ENCODE assay signal across 9 mouse cellular contexts in genomic region chr8:120321724-120322123, GRCm38 (mm10).
DNase-seq lines count a peak whose midpoint lies in the region; ATAC-seq and TF ChIP-seq lines count a peak whose summit lies in the region.
"Had no signal": no experiment of that assay in that cellular context is flagged by ENCODE, and none has a peak within 500 bp of the region (broad histone marks: within the 10 kb centered on the region; RNA-seq: fewer than 3 reads in every experiment).

No protein-coding gene starts in this region.

- peak; percentile 81 for TF ChIP-seq CTCF in lung, postnatal 0 days (IDR thresholded peaks at IDR 0.05)
- peak; percentile 45 for TF ChIP-seq CTCF in cortical plate, adult 2 months (IDR thresholded peaks at IDR 0.05; ENCODE audit: extremely low read depth, insufficient read depth, low read length)

- no peak for TF ChIP-seq POLR2A in cortical plate, adult 2 months (IDR thresholded peaks at IDR 0.05; ENCODE audit: extremely low read depth, insufficient read depth, low read length)

- WGBS in lung, postnatal 0 days: 52% methylated on average over 6 of the region's 6 CpGs

- no peak for ATAC-seq in lung, postnatal 0 days
- ATAC-seq: Patski had no signal

- H3K9me3 ChIP-seq in lung, postnatal 0 days (ENCODE audit: low read length): no peaks in the 10 kb centered on the region

- no peak overlapping the region for H3K9ac ChIP-seq in lung, postnatal 0 days (replicated peaks; ENCODE audit: low read depth)

- H3K27ac ChIP-seq in lung, postnatal 0 days (ENCODE audit: low read length): no peak overlapping the region
- no peak overlapping the region for H3K27ac ChIP-seq in cortical plate, adult 2 months (ENCODE audit: insufficient read depth, low read length)

- no peak for TF ChIP-seq EP300 in lung, postnatal 0 days (IDR thresholded peaks at IDR 0.05)

- peak; percentile 74 for DNase-seq in embryo, embryonic 10 days (ENCODE audit: low spot score)
- no peak for DNase-seq in embryo, embryonic 11 days
- DNase-seq in lung, postnatal 0 days (ENCODE audit: low spot score): no peak
- no peak for DNase-seq in lung, postnatal 10 days
- DNase-seq in testis, postnatal 10 days (ENCODE audit: low spot score): peak; percentile 73
- no peak for DNase-seq in left cerebral cortex, adult 11 months (ENCODE audit: low spot score)
- no peak for DNase-seq in kidney, postnatal 14 days

- H3K4me2 ChIP-seq in lung, postnatal 0 days (replicated peaks; ENCODE audit: low read depth, low read length): no peak overlapping the region

- H3K27me3 ChIP-seq in lung, postnatal 0 days (replicated peaks; ENCODE audit: insufficient read depth, low read length): no peaks in the 10 kb centered on the region
- H3K27me3 ChIP-seq: Patski had no signal

- no peak overlapping the region for H3K4me3 ChIP-seq in lung, postnatal 0 days (ENCODE audit: low read depth, low read length)
- no peak overlapping the region for H3K4me3 ChIP-seq in cortical plate, adult 2 months (ENCODE audit: insufficient read depth, low read length)

- 0 out of 2 replicates have a peak, but pooled peaks cover 15% of the 10 kb centered on the region for H3K4me1 ChIP-seq in lung, postnatal 0 days (ENCODE audit: insufficient read depth, low read depth, low read length)
- H3K4me1 ChIP-seq in cortical plate, adult 2 months (ENCODE audit: control insufficient read depth, insufficient read depth, low read length): 0 out of 2 replicates have a peak, but pooled peaks cover 2% of the 10 kb centered on the region

- H3K36me3 ChIP-seq in lung, postnatal 0 days (ENCODE audit: insufficient read depth, low read length): no peaks in the 10 kb centered on the region

Comparison
In these comparisons a context has a peak if more than half of its experiments do, and no peak if none do; other contexts are left out.
1. DNase-seq: peak in embryo, embryonic 10 days (single experiment) and testis, postnatal 10 days (single experiment); none in embryo, embryonic 11 days (single experiment), lung, postnatal 0 days (single experiment), lung, postnatal 10 days (single experiment), left cerebral cortex, adult 11 months (single experiment) and kidney, postnatal 14 days (single experiment).